Mouse (Mus musculus): ENCODE results near the gene Hist2h2aa2. TPM values are rescaled to one million over a fixed set of nuclear protein-coding genes. Genes with fewer than 3 reads are reported as not detected.
"Not testable (repeated sequence)": the region's sequence is repeated elsewhere in the genome, so short reads cannot be mapped to it uniquely, and the experiment has no call there.

Gene Hist2h2aa2
- polyA plus RNA-seq, 1 experiment from 2014 or later: 54.1 TPM

GRCm38 (mm10) chr3:96222774-96223173 lies 17.3 kb downstream of the Hist2h2aa2 start:
- Histone ChIP-seq H3K9ac (replicated peaks; ENCODE audit: low read depth, low read length) (no peak overlapping the region), H3K27me3 (ENCODE audit: control insufficient read depth, insufficient read depth, low read length) (no peaks in the 10 kb centered on the region), H3K9me3 (ENCODE audit: control insufficient read depth, low read depth, low read length) (no peaks in the 10 kb centered on the region), H3K36me3 (ENCODE audit: control insufficient read depth, insufficient read depth, low read length) (no peaks in the 10 kb centered on the region), H3K4me1 (ENCODE audit: control insufficient read depth, insufficient read depth, low read length) (peaks cover 22% of the 10 kb centered on the region), H3K4me3 (ENCODE audit: low read depth, low read length) (no peak overlapping the region), H3K4me2 (replicated peaks; ENCODE audit: low read depth, low read length) (peak overlapping the region; percentile 90; the same call in 1 of the 2 replicates), H3K27ac (ENCODE audit: low read length) (no peak overlapping the region)
- 90% methylated on average over 4 of the region's 4 CpGs for WGBS
- ATAC-seq (ENCODE audit: insufficient number of reproducible peaks, insufficient read depth, low FRiP score, low read depth): no peak

GRCm38 (mm10) chr3:96221640-96222038 lies 18.4 kb downstream of the Hist2h2aa2 start:
- no peaks in the 10 kb centered on the region for H3K27me3 ChIP-seq (ENCODE audit: control insufficient read depth, insufficient read depth, low read length)
- H3K4me2 ChIP-seq (replicated peaks; ENCODE audit: low read depth, low read length): peak overlapping the region; percentile 90
- peaks cover 22% of the 10 kb centered on the region for H3K4me1 ChIP-seq (ENCODE audit: control insufficient read depth, insufficient read depth, low read length)
- H3K27ac ChIP-seq (ENCODE audit: low read length): peak overlapping the region; percentile 96
- peak overlapping the region; percentile 48 for H3K9ac ChIP-seq (replicated peaks; ENCODE audit: low read depth, low read length)
- H3K36me3 ChIP-seq (ENCODE audit: control insufficient read depth, insufficient read depth, low read length): no peaks in the 10 kb centered on the region
- ATAC-seq (ENCODE audit: insufficient number of reproducible peaks, insufficient read depth, low FRiP score, low read depth): no peak
- WGBS: 22% methylated on average over 9 of the region's 9 CpGs
- no peaks in the 10 kb centered on the region for H3K9me3 ChIP-seq (ENCODE audit: control insufficient read depth, low read depth, low read length)
- peak overlapping the region; percentile 46 for H3K4me3 ChIP-seq (ENCODE audit: low read depth, low read length)

GRCm38 (mm10) chr3:96220765-96221639 lies 19.1 kb downstream of the Hist2h2aa2 start, which contains the start of the genes Hist2h2ac and Hist2h2be:
Gene Hist2h2ac (minus strand): TSS chr3:96220880.
Gene Hist2h2be (plus strand): TSS chr3:96221119.
- Histone ChIP-seq H3K4me3 (ENCODE audit: low read depth, low read length) (peak within 1 kb of the TSS; percentile 46), H3K4me2 (replicated peaks; ENCODE audit: low read depth, low read length) (peak within 1 kb of the TSS; percentile 90), H3K27me3 (ENCODE audit: control insufficient read depth, insufficient read depth, low read length) (no peaks in the 10 kb centered on the region), H3K9me3 (ENCODE audit: control insufficient read depth, low read depth, low read length) (no peaks in the 10 kb centered on the region), H3K4me1 (ENCODE audit: control insufficient read depth, insufficient read depth, low read length) (peaks cover 22% of the 10 kb centered on the region), H3K9ac (replicated peaks; ENCODE audit: low read depth, low read length) (peak within 1 kb of the TSS; percentile 57), H3K27ac (ENCODE audit: low read length) (peak within 1 kb of the TSS; percentile 96), H3K36me3 (ENCODE audit: control insufficient read depth, insufficient read depth, low read length) (no peaks in the 10 kb centered on the region)
- ATAC-seq (ENCODE audit: insufficient number of reproducible peaks, insufficient read depth, low FRiP score, low read depth): peak; percentile 92
- WGBS: under 1% methylated on average over 43 of the region's 43 CpGs

- Histone ChIP-seq H3K4me1 (ENCODE audit: control insufficient read depth, insufficient read depth, low read length) (peaks cover 22% of the 10 kb centered on the region), H3K27ac (ENCODE audit: low read length) (peak overlapping the region; percentile 96), H3K9ac (replicated peaks; ENCODE audit: low read depth, low read length) (peak overlapping the region; percentile 57), H3K4me3 (ENCODE audit: low read depth, low read length) (peak overlapping the region; percentile 46), H3K4me2 (replicated peaks; ENCODE audit: low read depth, low read length) (peak overlapping the region; percentile 90)
- not testable (repeated sequence) for ATAC-seq (ENCODE audit: insufficient number of reproducible peaks, insufficient read depth, low FRiP score, low read depth); H3K36me3 ChIP-seq (ENCODE audit: control insufficient read depth, insufficient read depth, low read length); H3K27me3 ChIP-seq (ENCODE audit: control insufficient read depth, insufficient read depth, low read length); H3K9me3 ChIP-seq (ENCODE audit: control insufficient read depth, low read depth, low read length)
- under 1% methylated on average over 27 of the region's 47 CpGs for WGBS
Measured at GRCm38 (mm10) chr3:96220131-96220764, 19.8 kb downstream of the Hist2h2aa2 start.

GRCm38 (mm10) chr3:96219661-96220130 lies 20.4 kb downstream of the Hist2h2aa2 start, which contains the start of the genes Bola1 and Hist2h2ab:
Gene Bola1 (minus strand): TSS chr3:96219709.
Gene Hist2h2ab (plus strand): TSS chr3:96219865.
- H3K27me3 ChIP-seq (ENCODE audit: control insufficient read depth, insufficient read depth, low read length): no peaks in the 10 kb centered on the region
- H3K27ac ChIP-seq (ENCODE audit: low read length): peak within 1 kb of the TSS; percentile 96
- WGBS: under 1% methylated on average over 37 of the region's 37 CpGs
- peak within 1 kb of the TSS; percentile 46 for H3K4me3 ChIP-seq (ENCODE audit: low read depth, low read length)
- no peaks in the 10 kb centered on the region for H3K36me3 ChIP-seq (ENCODE audit: control insufficient read depth, insufficient read depth, low read length)
- peak within 1 kb of the TSS; percentile 57 for H3K9ac ChIP-seq (replicated peaks; ENCODE audit: low read depth, low read length)
- ATAC-seq (ENCODE audit: insufficient number of reproducible peaks, insufficient read depth, low FRiP score, low read depth): peak; percentile 86
- no peaks in the 10 kb centered on the region for H3K9me3 ChIP-seq (ENCODE audit: control insufficient read depth, low read depth, low read length)
- H3K4me2 ChIP-seq (replicated peaks; ENCODE audit: low read depth, low read length): peak within 1 kb of the TSS; percentile 90
- peaks cover 22% of the 10 kb centered on the region for H3K4me1 ChIP-seq (ENCODE audit: control insufficient read depth, insufficient read depth, low read length)

GRCm38 (mm10) chr3:96219191-96219641 lies 20.9 kb downstream of the Hist2h2aa2 start:
- Histone ChIP-seq H3K4me1 (ENCODE audit: control insufficient read depth, insufficient read depth, low read length) (peaks cover 22% of the 10 kb centered on the region), H3K4me2 (replicated peaks; ENCODE audit: low read depth, low read length) (peak overlapping the region; percentile 90), H3K36me3 (ENCODE audit: control insufficient read depth, insufficient read depth, low read length) (no peaks in the 10 kb centered on the region), H3K4me3 (ENCODE audit: low read depth, low read length) (peak overlapping the region; percentile 46), H3K9me3 (ENCODE audit: control insufficient read depth, low read depth, low read length) (no peaks in the 10 kb centered on the region), H3K27me3 (ENCODE audit: control insufficient read depth, insufficient read depth, low read length) (no peaks in the 10 kb centered on the region), H3K27ac (ENCODE audit: low read length) (peak overlapping the region; percentile 96), H3K9ac (replicated peaks; ENCODE audit: low read depth, low read length) (peak overlapping the region; percentile 57)
- under 1% methylated on average over 12 of the region's 12 CpGs for WGBS
- ATAC-seq (ENCODE audit: insufficient number of reproducible peaks, insufficient read depth, low FRiP score, low read depth): no peak

- H3K4me2 ChIP-seq (replicated peaks; ENCODE audit: low read depth, low read length): no peak overlapping the region
- no peaks in the 10 kb centered on the region for H3K4me1 ChIP-seq (ENCODE audit: control insufficient read depth, insufficient read depth, low read length)
- no peak for ATAC-seq (ENCODE audit: insufficient number of reproducible peaks, insufficient read depth, low FRiP score, low read depth)
- H3K9me3 ChIP-seq (ENCODE audit: control insufficient read depth, low read depth, low read length): no peaks in the 10 kb centered on the region
- no peak overlapping the region for H3K9ac ChIP-seq (replicated peaks; ENCODE audit: low read depth, low read length)
- 27% methylated on average over 15 of the region's 15 CpGs for WGBS
- H3K27ac ChIP-seq (ENCODE audit: low read length): no peak overlapping the region
- no peaks in the 10 kb centered on the region for H3K27me3 ChIP-seq (ENCODE audit: control insufficient read depth, insufficient read depth, low read length)
- H3K36me3 ChIP-seq (ENCODE audit: control insufficient read depth, insufficient read depth, low read length): no peaks in the 10 kb centered on the region
- H3K4me3 ChIP-seq (ENCODE audit: low read depth, low read length): no peak overlapping the region
Measured at GRCm38 (mm10) chr3:96209242-96209641, 30.8 kb downstream of the Hist2h2aa2 start.

GRCm38 (mm10) chr3:96207819-96208218 lies 32.3 kb downstream of the Hist2h2aa2 start:
- H3K4me1 ChIP-seq (ENCODE audit: control insufficient read depth, insufficient read depth, low read length): no peaks in the 10 kb centered on the region
- H3K9ac ChIP-seq (replicated peaks; ENCODE audit: low read depth, low read length): no peak overlapping the region
- ATAC-seq (ENCODE audit: insufficient number of reproducible peaks, insufficient read depth, low FRiP score, low read depth): no peak
- no peaks in the 10 kb centered on the region for H3K27me3 ChIP-seq (ENCODE audit: control insufficient read depth, insufficient read depth, low read length)
- WGBS: 74% methylated on average over 3 of the region's 3 CpGs
- no peak overlapping the region for H3K4me2 ChIP-seq (replicated peaks; ENCODE audit: low read depth, low read length)
- no peak overlapping the region for H3K4me3 ChIP-seq (ENCODE audit: low read depth, low read length)
- H3K27ac ChIP-seq (ENCODE audit: low read length): no peak overlapping the region
- H3K36me3 ChIP-seq (ENCODE audit: control insufficient read depth, insufficient read depth, low read length): no peaks in the 10 kb centered on the region
- H3K9me3 ChIP-seq (ENCODE audit: control insufficient read depth, low read depth, low read length): no peaks in the 10 kb centered on the region
